Mouse (Mus musculus) liver, adult 2 months (tissue): Measurements from ENCODE around the gene Prpf6. TPM values are rescaled to one million over a fixed set of nuclear protein-coding genes. Genes with fewer than 3 reads are reported as not detected.

Experiments used
- DNase-seq: peaks from one replicate; pipeline ENCODE4 v3.0.0-alpha.2; 2011; ENCODE audit warnings: low read depth, low spot score; ENCODE audit errors: extremely low read depth
- H3K27ac ChIP-seq: fragments of 200-500 bp; replicated peaks from 2 replicates; pipeline ENCODE4 v1.5.1; 2012; ENCODE audit warnings: low read depth, mild to moderate bottlenecking, control low read depth, inconsistent platforms, low read length; ENCODE audit not compliant: insufficient read depth
- H3K27me3 ChIP-seq: fragments of 200-500 bp; 2 replicates; pipeline ENCODE4 v1.6.1; 2012; ENCODE audit warnings: mild to moderate bottlenecking, moderate library complexity, low read length, inconsistent platforms; ENCODE audit not compliant: control insufficient read depth, insufficient read depth
- H3K36me3 ChIP-seq: fragments of 200-500 bp; 2 replicates; pipeline ENCODE4 v1.6.1; 2012; ENCODE audit warnings: low read length, inconsistent platforms; ENCODE audit not compliant: control insufficient read depth, insufficient read depth
- H3K4me1 ChIP-seq: fragments of 200-500 bp; 2 replicates; pipeline ENCODE4 v1.6.1; 2011; ENCODE audit warnings: low read length; ENCODE audit not compliant: control insufficient read depth, insufficient read depth
- H3K4me3 ChIP-seq: fragments of 200-500 bp; 2 replicates; pipeline ENCODE4 v1.5.1; 2011; ENCODE audit warnings: low read depth, mild to moderate bottlenecking, control low read depth, low read length, moderate library complexity; ENCODE audit not compliant: insufficient read depth
- H3K79me2 ChIP-seq: fragments of 200-500 bp; 2 replicates; pipeline ENCODE4 v1.6.1; 2012; ENCODE audit warnings: inconsistent platforms, mild to moderate bottlenecking, low read length, moderate library complexity; ENCODE audit not compliant: control insufficient read depth, insufficient read depth
- H3K9ac ChIP-seq: fragments of 200-500 bp; 2 replicates; pipeline ENCODE4 v1.6.1; 2012; ENCODE audit warnings: low read depth, mild to moderate bottlenecking, control low read depth, inconsistent platforms, low read length
- CTCF ChIP-seq: fragments of 200-500 bp; IDR thresholded peaks from 2 replicates; pipeline ENCODE4 v1.5.1; 2011; ENCODE audit warnings: low read depth, low read length, control low read depth
- POLR2A ChIP-seq: fragments of 200-500 bp; IDR thresholded peaks from 2 replicates; pipeline ENCODE4 v1.6.1; 2011; ENCODE audit warnings: low read length, control low read depth; ENCODE audit not compliant: insufficient read depth; ENCODE audit errors: extremely low read depth
- WGBS: fragments of 180-500 bp; shearing (Covaris S2); methylation state at CpG from one replicate; pipeline ENCODE4 v1.1.7; 2018; 5-methylcytosine and 5-hydroxymethylcytosine counted together
- polyA plus RNA-seq: library from polyadenylated mRNA; depleted of rRNA; stranded (reverse); fragments of >200 nt; gene quantifications from 2 replicates; pipeline ENCODE4 v1.2.3, GENCODE M21; 2012
- total RNA-seq: library from RNA; depleted of rRNA; stranded (reverse); fragments of >200 nt; gene quantifications from 2 replicates; pipeline ENCODE4 v1.2.3, GENCODE M21; 2014

Gene Prpf6
- total and polyA plus RNA-seq, 2 experiments, result 13.4 to 27.3 TPM

DNA sequence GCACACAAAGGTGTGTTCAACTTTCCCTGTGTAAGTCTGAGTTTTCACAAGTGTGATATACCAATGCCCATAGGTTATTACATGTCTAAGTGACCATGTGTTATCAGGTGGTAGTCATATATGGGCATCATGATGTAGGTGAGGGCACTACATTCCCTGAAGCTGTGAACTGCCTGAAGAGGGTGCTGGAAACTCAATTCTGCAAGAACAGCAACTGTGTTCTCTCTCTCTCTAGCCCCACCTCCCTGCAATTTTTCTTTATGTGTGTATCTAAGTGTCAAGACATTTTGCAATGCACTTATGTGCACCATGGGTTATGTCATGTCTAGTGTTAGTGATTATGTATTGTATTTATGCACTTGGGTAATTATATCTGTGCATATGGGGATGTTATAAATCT, 2.3 kb downstream of the Prpf6 start:
- TF ChIP-seq CTCF (no peak), POLR2A (no peak)
- no peak overlapping the region for H3K9ac ChIP-seq
- H3K4me1 ChIP-seq, result peaks cover 4% of the 10 kb centered on the region; the same call in 1 of the 2 replicates
- no peaks in the 10 kb centered on the region for H3K27me3 ChIP-seq
- no peak for DNase-seq
- no peak overlapping the region for H3K4me3 ChIP-seq
- H3K36me3 ChIP-seq, result no peaks in the 10 kb centered on the region
- no peak overlapping the region for H3K27ac ChIP-seq
- no peaks in the 10 kb centered on the region; the same call in 1 of the 2 replicates for H3K79me2 ChIP-seq

DNA sequence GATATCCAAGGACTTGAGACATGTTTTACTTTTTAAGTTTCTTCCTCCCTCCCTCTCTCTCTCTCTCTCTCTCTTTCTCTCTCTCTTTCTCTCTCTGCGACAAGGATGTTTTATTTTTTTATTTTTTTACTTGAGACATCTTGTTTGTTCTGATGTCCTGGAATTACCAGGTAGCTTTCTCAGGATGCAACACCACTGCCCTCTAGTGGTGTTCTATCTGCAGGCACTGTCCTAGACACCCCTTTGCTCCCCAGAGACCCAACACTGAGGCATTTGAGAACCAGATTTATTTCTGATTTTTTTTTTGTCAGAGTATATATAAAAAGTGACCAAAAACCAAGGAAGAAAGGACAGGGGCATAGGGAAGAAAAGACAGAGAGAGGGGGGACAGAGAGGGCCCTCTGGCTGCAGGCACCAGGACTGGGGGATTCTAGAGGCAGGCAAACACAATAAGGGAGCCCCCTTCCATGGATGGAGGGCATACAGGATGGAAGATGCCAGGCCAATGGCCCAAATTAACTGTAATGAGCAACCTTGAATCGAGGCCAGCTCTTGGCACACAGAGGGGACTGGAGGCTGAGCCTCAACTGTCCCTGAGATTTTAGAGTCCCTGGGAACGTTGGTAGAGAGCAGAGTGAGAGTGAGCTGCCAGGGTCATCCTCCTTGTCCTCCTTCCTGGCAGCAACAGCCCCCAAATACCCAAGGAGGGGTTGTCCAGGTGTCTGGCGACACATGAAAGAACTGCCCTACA, 3.5 kb downstream of the Prpf6 start:
- no peak overlapping the region for H3K9ac ChIP-seq
- DNase-seq, result peak; percentile 58

DNA sequence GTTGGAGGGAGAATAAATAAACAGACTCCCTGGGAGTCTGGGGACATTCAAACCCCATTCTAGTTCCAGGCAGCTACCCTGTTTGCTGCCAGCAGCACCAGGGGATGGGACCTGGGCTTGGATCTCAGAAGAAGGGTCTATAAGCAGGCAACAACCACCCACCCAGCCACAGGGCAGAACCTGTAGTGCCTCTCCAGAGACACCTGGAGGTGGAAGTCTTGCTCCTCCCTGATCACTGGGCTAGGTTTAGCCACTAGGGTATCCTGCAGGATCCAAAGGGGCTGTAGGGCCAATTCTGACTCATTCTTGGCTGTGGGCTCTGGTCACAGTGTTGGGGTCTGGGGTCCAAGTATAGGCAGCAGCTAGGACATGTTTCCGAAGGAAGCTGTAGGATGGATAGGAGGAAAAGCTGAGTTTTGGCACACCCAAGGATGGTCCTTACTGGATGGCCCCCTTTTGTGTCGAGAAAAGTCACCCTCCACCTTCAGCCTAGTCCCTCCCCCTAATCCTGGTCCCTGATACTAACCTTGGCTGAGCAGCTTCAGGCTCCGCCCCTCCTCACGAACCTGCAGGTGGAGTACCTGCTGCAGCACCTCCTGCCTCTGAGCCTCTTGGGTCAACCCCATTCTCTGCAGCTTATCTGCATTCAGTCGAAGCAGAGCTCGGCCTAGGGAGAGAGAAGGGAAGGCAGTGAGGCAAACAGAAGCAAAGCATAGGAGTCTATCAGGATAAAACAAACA, 4.7 kb downstream of the Prpf6 start:
- no peaks in the 10 kb centered on the region for H3K27me3 ChIP-seq
- no peaks in the 10 kb centered on the region for H3K36me3 ChIP-seq
- TF ChIP-seq POLR2A (no peak), CTCF (no peak)
- peaks cover 3% of the 10 kb centered on the region for H3K4me1 ChIP-seq
- H3K27ac ChIP-seq, result no peak overlapping the region
- DNase-seq, result no peak
- H3K4me3 ChIP-seq, result no peak overlapping the region
- H3K9ac ChIP-seq, result no peak overlapping the region
- WGBS, result 69% methylated on average over 6 of the region's 6 CpGs
- H3K79me2 ChIP-seq, result peaks cover 2% of the 10 kb centered on the region; the same call in 1 of the 2 replicates

More for the DNA sequence above, 3.5 kb downstream of the Prpf6 start:
- no peak overlapping the region for H3K27ac ChIP-seq
- peaks cover 4% of the 10 kb centered on the region; the same call in 1 of the 2 replicates for H3K4me1 ChIP-seq
- H3K36me3 ChIP-seq, result no peaks in the 10 kb centered on the region
- no peak overlapping the region for H3K4me3 ChIP-seq
- no peaks in the 10 kb centered on the region; the same call in 1 of the 2 replicates for H3K79me2 ChIP-seq
- TF ChIP-seq POLR2A (no peak), CTCF (peak; percentile 59; the same call in 1 of the 2 replicates)
- H3K27me3 ChIP-seq, result no peaks in the 10 kb centered on the region
- WGBS, result 55% methylated on average over 4 of the region's 4 CpGs

DNA sequence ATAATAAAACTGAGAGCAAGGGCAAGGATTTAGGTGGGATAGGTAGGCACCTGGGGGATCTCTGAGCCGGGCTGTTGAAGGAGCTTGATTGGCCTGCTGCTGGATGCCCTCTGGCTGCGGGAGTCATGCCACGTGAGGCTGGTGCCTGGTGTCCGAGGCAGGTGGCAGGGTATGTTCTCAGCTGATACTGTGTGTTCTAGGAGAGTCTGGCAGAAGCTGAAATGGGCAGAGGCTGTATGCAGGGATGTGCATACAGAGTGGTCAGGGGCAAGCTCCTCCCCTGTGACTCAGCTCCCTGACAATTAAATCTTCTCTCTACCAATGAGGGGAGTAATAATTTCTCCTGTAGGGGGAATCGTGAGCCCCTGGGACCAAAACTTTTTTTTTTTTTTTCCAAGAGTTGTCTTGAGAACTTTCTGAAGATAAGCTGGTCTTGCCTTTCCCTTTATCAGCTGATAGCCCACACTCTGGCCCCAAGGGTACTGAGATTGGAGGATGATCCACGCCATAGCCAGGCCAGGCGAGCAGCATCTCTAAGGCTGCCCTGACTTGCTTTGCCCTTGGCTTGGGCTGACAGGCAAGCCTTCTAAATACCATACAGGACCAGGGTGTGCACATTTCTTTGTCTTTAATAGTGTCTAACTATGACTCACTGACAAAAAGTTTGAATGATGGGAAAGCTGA, 5.9 kb downstream of the Prpf6 start:
- Histone ChIP-seq H3K27ac (no peak overlapping the region), H3K4me3 (no peak overlapping the region), H3K79me2 (peaks cover 5% of the 10 kb centered on the region; the same call in 1 of the 2 replicates), H3K4me1 (peaks cover 5% of the 10 kb centered on the region), H3K36me3 (no peaks in the 10 kb centered on the region), H3K9ac (no peak overlapping the region), H3K27me3 (no peaks in the 10 kb centered on the region)
- 88% methylated on average over 7 of the region's 7 CpGs for WGBS
- no peak for TF ChIP-seq CTCF
- TF ChIP-seq POLR2A, result no peak
- DNase-seq, result no peak

DNA sequence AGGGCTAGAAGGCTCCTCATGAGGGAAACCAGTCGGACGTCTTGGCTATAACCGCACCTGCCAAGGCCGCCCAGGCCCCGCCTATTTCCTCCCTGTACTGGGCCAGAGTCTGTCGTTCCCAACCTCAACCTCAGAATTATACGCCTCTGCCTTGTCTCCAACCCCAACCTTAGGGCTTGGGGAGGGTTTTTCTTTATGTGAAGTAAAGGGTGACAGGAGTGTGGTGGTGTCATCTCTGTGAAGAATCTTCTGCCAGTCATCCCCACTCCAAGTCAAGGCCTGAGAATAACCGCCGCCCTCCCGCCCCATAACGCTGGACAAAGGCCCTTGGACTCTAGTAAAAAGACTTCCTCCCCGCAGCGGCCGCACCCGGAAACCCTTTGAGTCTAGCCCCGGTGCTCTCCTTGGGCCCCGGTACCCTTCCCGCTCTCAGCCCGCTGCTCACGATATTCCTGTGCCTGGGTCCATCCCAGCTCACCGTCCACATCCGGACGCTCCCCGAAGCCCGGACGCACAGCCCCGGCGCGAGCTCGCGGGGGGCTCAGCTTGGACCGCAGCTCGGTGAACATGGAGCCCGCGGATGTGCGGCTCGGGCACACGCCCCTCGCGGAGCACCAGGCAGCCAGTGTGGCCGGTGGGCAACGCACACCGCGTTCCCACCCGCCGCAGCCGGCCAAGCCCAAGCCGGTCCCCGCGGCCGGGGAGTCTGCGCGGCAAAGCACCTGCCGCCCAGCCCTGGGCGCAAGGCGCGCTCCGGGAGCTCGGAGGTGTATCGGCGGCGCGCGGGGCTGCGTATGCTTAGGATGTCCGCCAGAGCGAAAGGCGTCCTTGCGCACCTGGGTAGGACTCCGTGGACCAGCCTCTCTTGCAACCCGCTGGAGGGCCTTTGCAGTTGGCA, 7.0 kb downstream of the Prpf6 start, which contains the start of gene Samd10:
Samd10 (minus strand) TSS at position 759 of the 898 bp plus-strand sequence.
- H3K27ac ChIP-seq, result peak within 1 kb of the TSS; percentile 3; the same call in 1 of the 2 replicates
- WGBS, result 7% methylated on average over 71 of the region's 71 CpGs

More for the DNA sequence above, 7.0 kb downstream of the Prpf6 start, which contains the start of gene Samd10:
- Histone ChIP-seq H3K9ac (peak within 1 kb of the TSS; percentile 81), H3K36me3 (no peaks in the 10 kb centered on the region), H3K79me2 (peaks cover 5% of the 10 kb centered on the region; the same call in 1 of the 2 replicates), H3K27me3 (no peaks in the 10 kb centered on the region), H3K4me1 (peaks cover 5% of the 10 kb centered on the region), H3K4me3 (peak within 1 kb of the TSS; percentile 78)
- no peak for DNase-seq
- 0 out of 2 replicates have a peak, but pooled peaks have one; percentile 9 for TF ChIP-seq CTCF
- no peak for TF ChIP-seq POLR2A
